Mouse (Mus musculus): Measurements from ENCODE around the gene Gm28043. TPM values are rescaled to one million over a fixed set of nuclear protein-coding genes. Genes with fewer than 3 reads are reported as not detected.
"Not testable (repeated sequence)": the region's sequence is repeated elsewhere in the genome, so short reads cannot be mapped to it uniquely, and the experiment has no call there.

Gm28043 gene
- polyA plus RNA-seq, 1 experiment from 2014 or later = 2.8 TPM

- H3K9ac ChIP-seq (replicated peaks) = no peak overlapping the region
- no peak overlapping the region for H3K27ac ChIP-seq (replicated peaks)
- no peaks in the 10 kb centered on the region for H3K27me3 ChIP-seq
- no peak overlapping the region for H3K4me3 ChIP-seq
- no peaks in the 10 kb centered on the region for H3K9me3 ChIP-seq
- ATAC-seq (replicated peaks) = no peak
- peaks cover 8% of the 10 kb centered on the region; the same call in 1 of the 2 replicates for H3K4me1 ChIP-seq
- WGBS = 82% methylated on average over 15 of the region's 15 CpGs
- no peak overlapping the region for H3K4me2 ChIP-seq (replicated peaks)
- H3K36me3 ChIP-seq = 0 out of 2 replicates have a peak, but pooled peaks cover 6% of the 10 kb centered on the region
Measured at GRCm38 (mm10) chr17:29595891-29596770, 18.5 kb upstream of the Gm28043 start.

GRCm38 (mm10) chr17:29596771-29597132, 17.9 kb upstream of the Gm28043 start:
- Histone ChIP-seq H3K9me3 (no peaks in the 10 kb centered on the region), H3K27me3 (no peaks in the 10 kb centered on the region), H3K9ac (replicated peaks) (no peak overlapping the region), H3K36me3 (0 out of 2 replicates have a peak, but pooled peaks cover 6% of the 10 kb centered on the region), H3K4me3 (no peak overlapping the region), H3K4me1 (peaks cover 8% of the 10 kb centered on the region; the same call in 1 of the 2 replicates), H3K27ac (replicated peaks) (no peak overlapping the region), H3K4me2 (replicated peaks) (no peak overlapping the region)
- 79% methylated on average over 13 of the region's 13 CpGs for whole genome bisulfite sequencing
- ATAC-seq (replicated peaks) = 0 out of 2 replicates have a peak, but pooled peaks have one; percentile 26

- WGBS = 91% methylated on average over 14 of the region's 14 CpGs
Measured at GRCm38 (mm10) chr17:29599051-29599450, 15.6 kb upstream of the Gm28043 start.

GRCm38 (mm10) chr17:29599537-29599936, 15.1 kb upstream of the Gm28043 start:
- 84% methylated on average over 8 of the region's 8 CpGs for WGBS
- Histone ChIP-seq H3K4me1 (peaks cover 8% of the 10 kb centered on the region; the same call in 1 of the 2 replicates), H3K27me3 (no peaks in the 10 kb centered on the region), H3K4me3 (no peak overlapping the region), H3K4me2 (replicated peaks) (no peak overlapping the region), H3K27ac (replicated peaks) (no peak overlapping the region), H3K36me3 (peaks cover 13% of the 10 kb centered on the region; the same call in 1 of the 2 replicates), H3K9ac (replicated peaks) (no peak overlapping the region), H3K9me3 (no peaks in the 10 kb centered on the region)
- ATAC-seq (replicated peaks) = no peak

More at GRCm38 (mm10) chr17:29599051-29599450, 15.6 kb upstream of the Gm28043 start:
- H3K36me3 ChIP-seq = peaks cover 13% of the 10 kb centered on the region; the same call in 1 of the 2 replicates
- peaks cover 8% of the 10 kb centered on the region; the same call in 1 of the 2 replicates for H3K4me1 ChIP-seq
- no peak overlapping the region for H3K9ac ChIP-seq (replicated peaks)
- H3K4me2 ChIP-seq (replicated peaks) = no peak overlapping the region
- no peaks in the 10 kb centered on the region for H3K27me3 ChIP-seq
- no peak for ATAC-seq (replicated peaks)
- H3K4me3 ChIP-seq = no peak overlapping the region
- no peaks in the 10 kb centered on the region for H3K9me3 ChIP-seq
- no peak overlapping the region for H3K27ac ChIP-seq (replicated peaks)

- Histone ChIP-seq H3K27ac (replicated peaks) (no peak overlapping the region), H3K4me1 (peaks cover 8% of the 10 kb centered on the region; the same call in 1 of the 2 replicates), H3K9me3 (no peaks in the 10 kb centered on the region), H3K36me3 (peaks cover 16% of the 10 kb centered on the region), H3K9ac (replicated peaks) (no peak overlapping the region), H3K4me3 (no peak overlapping the region), H3K27me3 (no peaks in the 10 kb centered on the region), H3K4me2 (replicated peaks) (no peak overlapping the region)
- no peak for ATAC-seq (replicated peaks)
- 86% methylated on average over 4 of the region's 4 CpGs for WGBS
Measured at GRCm38 (mm10) chr17:29601391-29601790, 13.3 kb upstream of the Gm28043 start.

- 24% methylated on average over 6 of the region's 6 CpGs for WGBS
Measured at GRCm38 (mm10) chr17:29603283-29603682, 11.4 kb upstream of the Gm28043 start.

GRCm38 (mm10) chr17:29613453-29613852, 1.2 kb upstream of the Gm28043 start:
- not testable (repeated sequence) for H3K9me3 ChIP-seq; H3K27ac ChIP-seq (replicated peaks); H3K4me2 ChIP-seq (replicated peaks); ATAC-seq (replicated peaks); H3K36me3 ChIP-seq; H3K27me3 ChIP-seq; H3K4me3 ChIP-seq; H3K9ac ChIP-seq (replicated peaks)
- H3K4me1 ChIP-seq = peaks cover 30% of the 10 kb centered on the region
- WGBS = 88% methylated on average over 5 of the region's 5 CpGs

More at GRCm38 (mm10) chr17:29603283-29603682, 11.4 kb upstream of the Gm28043 start:
- no peak overlapping the region for H3K4me2 ChIP-seq (replicated peaks)
- H3K4me1 ChIP-seq = no peaks in the 10 kb centered on the region
- no peak overlapping the region for H3K27ac ChIP-seq (replicated peaks)
- H3K9me3 ChIP-seq = no peaks in the 10 kb centered on the region
- ATAC-seq (replicated peaks) = 0 out of 2 replicates have a peak, but pooled peaks have one; percentile 27
- H3K4me3 ChIP-seq = no peak overlapping the region
- H3K36me3 ChIP-seq = peaks cover 16% of the 10 kb centered on the region
- no peaks in the 10 kb centered on the region for H3K27me3 ChIP-seq
- H3K9ac ChIP-seq (replicated peaks) = no peak overlapping the region

- H3K27ac ChIP-seq (replicated peaks) = peak overlapping the region; percentile 95
- peaks cover 10% of the 10 kb centered on the region for H3K36me3 ChIP-seq
- ATAC-seq (replicated peaks) = peak; percentile 35; the same call in 1 of the 2 replicates
- WGBS = under 1% methylated on average over 43 of the region's 43 CpGs
- no peaks in the 10 kb centered on the region for H3K27me3 ChIP-seq
- H3K4me1 ChIP-seq = peaks cover 30% of the 10 kb centered on the region
- peak overlapping the region; percentile 95 for H3K4me3 ChIP-seq
- peak overlapping the region; percentile 98 for H3K9ac ChIP-seq (replicated peaks)
- H3K9me3 ChIP-seq = no peaks in the 10 kb centered on the region
- H3K4me2 ChIP-seq (replicated peaks) = peak overlapping the region; percentile 58
Measured at GRCm38 (mm10) chr17:29615024-29615551, 412 bp downstream of the Gm28043 start.

GRCm38 (mm10) chr17:29615616-29616015, 940 bp downstream of the Gm28043 start:
- H3K36me3 ChIP-seq = peaks cover 12% of the 10 kb centered on the region
- no peak for ATAC-seq (replicated peaks)
- peak overlapping the region; percentile 95 for H3K27ac ChIP-seq (replicated peaks)
- H3K27me3 ChIP-seq = no peaks in the 10 kb centered on the region
- 3% methylated on average over 4 of the region's 4 CpGs for WGBS
- H3K9me3 ChIP-seq = no peaks in the 10 kb centered on the region
- H3K4me2 ChIP-seq (replicated peaks) = peak overlapping the region; percentile 58
- H3K4me3 ChIP-seq = peak overlapping the region; percentile 95
- H3K9ac ChIP-seq (replicated peaks) = peak overlapping the region; percentile 98
- H3K4me1 ChIP-seq = peaks cover 30% of the 10 kb centered on the region

- no peaks in the 10 kb centered on the region for H3K27me3 ChIP-seq
- H3K4me1 ChIP-seq = peaks cover 25% of the 10 kb centered on the region
- WGBS = 91% methylated on average over 3 of the region's 3 CpGs
- H3K4me3 ChIP-seq = no peak overlapping the region
- H3K9ac ChIP-seq (replicated peaks) = no peak overlapping the region
- H3K27ac ChIP-seq (replicated peaks) = no peak overlapping the region
- H3K36me3 ChIP-seq = peaks cover 42% of the 10 kb centered on the region
- no peak for ATAC-seq (replicated peaks)
- H3K4me2 ChIP-seq (replicated peaks) = no peak overlapping the region
- H3K9me3 ChIP-seq = no peaks in the 10 kb centered on the region
Measured at GRCm38 (mm10) chr17:29619231-29619630, 4.6 kb downstream of the Gm28043 start.

GRCm38 (mm10) chr17:29623488-29623887, 8.8 kb downstream of the Gm28043 start:
- Histone ChIP-seq H3K27me3 (no peaks in the 10 kb centered on the region), H3K4me2 (replicated peaks) (no peak overlapping the region), H3K9me3 (no peaks in the 10 kb centered on the region), H3K36me3 (peaks cover 75% of the 10 kb centered on the region), H3K4me1 (no peaks in the 10 kb centered on the region), H3K9ac (replicated peaks) (no peak overlapping the region), H3K27ac (replicated peaks) (no peak overlapping the region), H3K4me3 (no peak overlapping the region)
- no peak for ATAC-seq (replicated peaks)
- 97% methylated on average over 8 of the region's 8 CpGs for WGBS

GRCm38 (mm10) chr17:29627285-29627684, 12.6 kb downstream of the Gm28043 start:
- Histone ChIP-seq H3K27ac (replicated peaks) (no peak overlapping the region), H3K4me3 (no peak overlapping the region), H3K9ac (replicated peaks) (no peak overlapping the region), H3K36me3 (peaks cover 81% of the 10 kb centered on the region), H3K9me3 (no peaks in the 10 kb centered on the region), H3K27me3 (no peaks in the 10 kb centered on the region), H3K4me2 (replicated peaks) (no peak overlapping the region), H3K4me1 (no peaks in the 10 kb centered on the region)
- 92% methylated on average over 9 of the region's 9 CpGs for WGBS
- ATAC-seq (replicated peaks) = no peak
